Mouse (Mus musculus) induced T-regulatory cell, adult 2 months (primary cell): ENCODE measurements around the gene Gm3404.
"Not testable (repeated sequence)": the region's sequence is repeated elsewhere in the genome, so short reads cannot be mapped to it uniquely, and the experiment has no call there.

ENCODE experiments used
- DNase-seq: peaks from one replicate; pipeline ENCODE4 v3.0.0-alpha.2; 2012; ENCODE audit warnings: low read depth

Gene Gm3404

GRCm38 (mm10) chr5:146525501-146525900 lies at the start of gene Gm3404:
Gene Gm3404, plus strand, starts transcription at chr5:146525801.
- not testable (repeated sequence) for DNase-seq

GRCm38 (mm10) chr5:146479564-146479963 lies 46.0 kb upstream of the Gm3404 start:
- DNase-seq = not testable (repeated sequence)

GRCm38 (mm10) chr5:146481665-146482064 lies 43.9 kb upstream of the Gm3404 start, which contains the start of gene Gm6408:
Gene Gm6408, plus strand, starts transcription at chr5:146481965.
- not testable (repeated sequence) for DNase-seq

GRCm38 (mm10) chr5:146488959-146489358 lies 36.6 kb upstream of the Gm3404 start:
- DNase-seq = peak; percentile 5

- not testable (repeated sequence) for DNase-seq
These were observed 34.5 kb upstream of the Gm3404 start, which contains the start of gene Gm6370 for GRCm38 (mm10) chr5:146491063-146491462. Gene Gm6370, plus strand, starts transcription at chr5:146491363.

GRCm38 (mm10) chr5:146502099-146502498 lies 23.5 kb upstream of the Gm3404 start, which contains the start of gene 4930449I24Rik:
Gene 4930449I24Rik, plus strand, starts transcription at chr5:146502399.
- not testable (repeated sequence) for DNase-seq

- DNase-seq = not testable (repeated sequence)
These were observed 11.8 kb upstream of the Gm3404 start, which contains the start of gene Gm3402 for GRCm38 (mm10) chr5:146513823-146514222. Gene Gm3402, plus strand, starts transcription at chr5:146514123.

GRCm38 (mm10) chr5:146537347-146537746 lies 11.7 kb downstream of the Gm3404 start, which contains the start of gene Gm3409:
Gene Gm3409, plus strand, starts transcription at chr5:146537647.
- not testable (repeated sequence) for DNase-seq

GRCm38 (mm10) chr5:146555836-146556235 lies 30.2 kb downstream of the Gm3404 start, which contains the start of gene Gm3415:
Gene Gm3415, plus strand, starts transcription at chr5:146556136.
- not testable (repeated sequence) for DNase-seq

- DNase-seq = no peak
These were observed 38.7 kb downstream of the Gm3404 start for GRCm38 (mm10) chr5:146564259-146564658.

GRCm38 (mm10) chr5:146567054-146567453 lies 41.5 kb downstream of the Gm3404 start:
- DNase-seq = peak; percentile 42

- DNase-seq = not testable (repeated sequence)
These were observed 44.6 kb downstream of the Gm3404 start for GRCm38 (mm10) chr5:146570179-146570578.

GRCm38 (mm10) chr5:146571830-146572734 lies 46.5 kb downstream of the Gm3404 start:
- not testable (repeated sequence) for DNase-seq

GRCm38 (mm10) chr5:146572735-146573042 lies 47.1 kb downstream of the Gm3404 start:
- DNase-seq = not testable (repeated sequence)

GRCm38 (mm10) chr5:146576668-146577067 lies 51.1 kb downstream of the Gm3404 start:
- DNase-seq = no peak
